Comparison of ENCODE assay signal across 9 mouse cellular contexts in the genomic region with DNA sequence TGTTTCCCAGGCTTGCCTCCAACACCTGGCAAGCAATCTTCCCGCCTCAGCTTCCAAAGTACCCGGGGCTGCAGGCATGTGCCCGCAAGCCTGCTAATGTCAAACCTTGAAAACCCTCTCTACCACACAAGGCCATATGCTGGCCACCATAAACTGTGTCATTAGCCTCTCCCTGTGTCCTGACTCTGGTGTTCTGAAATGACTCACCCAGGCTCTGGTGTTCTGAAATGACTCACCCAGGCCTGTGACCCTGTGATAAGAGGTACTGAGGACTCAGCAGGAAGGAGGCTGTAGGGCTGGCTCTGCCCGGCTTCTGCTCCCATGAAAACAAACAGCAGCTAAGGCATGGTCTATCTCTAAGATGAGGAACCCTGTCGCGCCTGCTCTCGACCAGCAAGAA. TPM values are rescaled to one million over a fixed set of nuclear protein-coding genes. Genes with fewer than 3 reads are reported as not detected.
DNase-seq lines count a peak whose midpoint lies in the region; ATAC-seq and TF ChIP-seq lines count a peak whose summit lies in the region.
"Had no signal": no experiment of that assay in that cellular context is flagged by ENCODE, and none has a peak within 500 bp of the region (broad histone marks: within the 10 kb centered on the region; RNA-seq: fewer than 3 reads in every experiment).

No protein-coding gene starts in this region.

- H3K36me3 ChIP-seq in CH12.LX (replicated peaks in 1 of 2; ENCODE audit: control insufficient read depth in 1 of 2, insufficient read depth in 1 of 2, low read length in 1 of 2), result peaks cover 11 to 35% of the 10 kb centered on the region in 2 experiments
- peaks cover 30% of the 10 kb centered on the region for H3K36me3 ChIP-seq in erythroblast, embryonic 14.5 days (ENCODE audit: control insufficient read depth)
- no peaks in the 10 kb centered on the region for H3K36me3 ChIP-seq in liver, postnatal 0 days (replicated peaks; ENCODE audit: insufficient read depth, low read length)
- peaks cover 11% of the 10 kb centered on the region for H3K36me3 ChIP-seq in midbrain, postnatal 0 days (ENCODE audit: insufficient read depth, low read length)

- no peaks in the 10 kb centered on the region for H3K79me2 ChIP-seq in CH12.LX (replicated peaks; ENCODE audit: control insufficient read depth, extremely low read depth, insufficient read depth, poor library complexity, severe bottlenecking)

- no peak overlapping the region for H3K27ac ChIP-seq in CH12.LX (ENCODE audit: insufficient read depth, low read depth)
- no peak overlapping the region for H3K27ac ChIP-seq in liver, postnatal 0 days (ENCODE audit: low read depth)
- no peak overlapping the region for H3K27ac ChIP-seq in midbrain, postnatal 0 days (ENCODE audit: low read depth, low read length)
- H3K27ac ChIP-seq: embryonic facial prominence, embryonic 12.5 days had no signal

- H3K27me3 ChIP-seq in CH12.LX (replicated peaks), result no peaks in the 10 kb centered on the region
- no peaks in the 10 kb centered on the region for H3K27me3 ChIP-seq in erythroblast, embryonic 14.5 days (ENCODE audit: control insufficient read depth)
- H3K27me3 ChIP-seq in liver, postnatal 0 days (ENCODE audit: insufficient read depth, low read length), result no peaks in the 10 kb centered on the region
- H3K27me3 ChIP-seq in midbrain, postnatal 0 days (ENCODE audit: insufficient read depth, low read length), result no peaks in the 10 kb centered on the region
- H3K27me3 ChIP-seq: embryonic facial prominence, embryonic 12.5 days had no signal

- H3K9ac ChIP-seq in CH12.LX (ENCODE audit: insufficient read depth, low read depth), result no peak overlapping the region
- no peak overlapping the region for H3K9ac ChIP-seq in liver, postnatal 0 days (replicated peaks)
- H3K9ac ChIP-seq in midbrain, postnatal 0 days (replicated peaks; ENCODE audit: low read length, poor library complexity, severe bottlenecking), result no peak overlapping the region
- H3K9ac ChIP-seq: embryonic facial prominence, embryonic 12.5 days had no signal

- TF ChIP-seq RAD21 in CH12.LX (IDR thresholded peaks at IDR 0.05; ENCODE audit: low read depth, low read length), result no peak; the same call in 1 of the 2 replicates

- H3K4me3 ChIP-seq in CH12.LX (replicated peaks in 1 of 3; ENCODE audit: low read depth in 2 of 3, low read length in 2 of 3, poor library complexity in 1 of 3), result no peak overlapping the region
- peak overlapping the region; percentile 48 for H3K4me3 ChIP-seq in erythroblast, embryonic 14.5 days (replicated peaks)
- no peak overlapping the region for H3K4me3 ChIP-seq in liver, postnatal 0 days (ENCODE audit: low read depth, low read length)
- H3K4me3 ChIP-seq in midbrain, postnatal 0 days (ENCODE audit: low read depth, low read length), result no peak overlapping the region
- H3K4me3 ChIP-seq: embryonic facial prominence, embryonic 12.5 days had no signal

- in situ Hi-C loops in CH12.LX (cut with MboI; ENCODE audit: low pct_ligation_motif_present, low pct_unique_long_range_greater_than_20kb, low sequenced_read_pairs), result no loop called here

- no peak overlapping the region for H3K4me2 ChIP-seq in CH12.LX (ENCODE audit: insufficient read depth, low read depth, poor library complexity, severe bottlenecking)
- no peak overlapping the region for H3K4me2 ChIP-seq in liver, postnatal 0 days (ENCODE audit: low read depth, low read length)
- no peak overlapping the region for H3K4me2 ChIP-seq in midbrain, postnatal 0 days (ENCODE audit: low read depth, low read length, poor library complexity, severe bottlenecking)
- H3K4me2 ChIP-seq: embryonic facial prominence, embryonic 12.5 days had no signal

- dilution Hi-C loops in CH12.LX (cut with MboI; ENCODE audit: extremely low pct_ligation_motif_present, extremely low pct_unique_long_range_greater_than_20kb, low sequenced_read_pairs), result no loop called here

- no peak for TF ChIP-seq CTCF in CH12.LX (conservative IDR thresholded peaks at IDR 0.05 in 1 of 2, IDR thresholded peaks at IDR 0.05 in 1 of 2; ENCODE audit: low read depth in 2 of 2, low read length in 2 of 2)
- TF ChIP-seq CTCF in liver, postnatal 0 days (IDR thresholded peaks at IDR 0.05; ENCODE audit: low read depth), result no peak
- no peak for TF ChIP-seq CTCF in midbrain, postnatal 0 days (IDR thresholded peaks at IDR 0.05)

- peaks cover 8 to 25% of the 10 kb centered on the region in 2 experiments; a peak in 3 of 4 replicates for H3K4me1 ChIP-seq in CH12.LX (ENCODE audit: control insufficient read depth in 1 of 2, insufficient read depth in 2 of 2)
- peaks cover 67% of the 10 kb centered on the region for H3K4me1 ChIP-seq in erythroblast, embryonic 14.5 days (ENCODE audit: control insufficient read depth)
- no peaks in the 10 kb centered on the region for H3K4me1 ChIP-seq in liver, postnatal 0 days (ENCODE audit: insufficient read depth)
- H3K4me1 ChIP-seq in midbrain, postnatal 0 days (ENCODE audit: insufficient read depth, low read length), result no peaks in the 10 kb centered on the region

- peak; percentile 94 for DNase-seq in heart, adult 11 months
- no peak for DNase-seq in heart, postnatal 10 days
- peak; percentile 74 for DNase-seq in CH12.LX (ENCODE audit: extremely low read depth)
- peak; percentile 40 for DNase-seq in liver, postnatal 0 days
- no peak for DNase-seq in midbrain, postnatal 0 days (ENCODE audit: low spot score)
- DNase-seq in thymus, postnatal 25 days, result no peak
- DNase-seq in left cerebral cortex, adult 8-10 months (ENCODE audit: low spot score in 2 of 2), result no peak

- 70% methylated on average over 7 of the region's 7 CpGs for WGBS in liver, postnatal 0 days (ENCODE audit: insufficient replicate concordance)
- WGBS in midbrain, postnatal 0 days, result 97% methylated on average over 7 of the region's 7 CpGs

- peak; percentile 97 for TF ChIP-seq EP300 in CH12.LX (IDR thresholded peaks at IDR 0.05; ENCODE audit: low read length)
- TF ChIP-seq EP300 in liver, postnatal 0 days (IDR thresholded peaks at IDR 0.05; ENCODE audit: low read depth), result peak; percentile 81

- peak; percentile 95 for ATAC-seq in liver, postnatal 0 days
- ATAC-seq in midbrain, postnatal 0 days (ENCODE audit: low FRiP score), result no peak

- intact Hi-C loops in heart, postnatal 10 days (cut with DNase I), result no loop called here

- peaks cover 8% of the 10 kb centered on the region for H3K9me3 ChIP-seq in CH12.LX (replicated peaks; ENCODE audit: low read length)
- no peaks in the 10 kb centered on the region for H3K9me3 ChIP-seq in erythroblast, embryonic 14.5 days (ENCODE audit: control insufficient read depth, low read length)
- no peaks in the 10 kb centered on the region for H3K9me3 ChIP-seq in liver, postnatal 0 days (ENCODE audit: low read length)
- H3K9me3 ChIP-seq in midbrain, postnatal 0 days (ENCODE audit: low read length), result no peaks in the 10 kb centered on the region

- no peak for TF ChIP-seq POLR2A in CH12.LX (IDR thresholded peaks at IDR 0.05; ENCODE audit: low read depth, low read length)

TF ChIP-seq in CH12.LX, 34 proteins besides CTCF, POLR2A, EP300 and RAD21 (continues in another document):
- TF ChIP-seq USF1 (IDR thresholded peaks at IDR 0.05; ENCODE audit: low read depth, low read length) (no peak), BHLHE40 (IDR thresholded peaks at IDR 0.05; ENCODE audit: low read depth, low read length) (peak; percentile 74; the same call in 1 of the 2 replicates), JUND (conservative IDR thresholded peaks at IDR 0.05; ENCODE audit: low read depth, low read length) (peak; percentile 100), ETS1 (conservative IDR thresholded peaks at IDR 0.05; ENCODE audit: low read depth, low read length) (peak; percentile 71), JUN (IDR thresholded peaks at IDR 0.05; ENCODE audit: insufficient read depth, low read depth, low read length) (peak; percentile 99), TCF12 (IDR thresholded peaks at IDR 0.05; ENCODE audit: low read depth, low read length) (peak; percentile 64; the same call in 1 of the 2 replicates), MAZ (IDR thresholded peaks at IDR 0.05; ENCODE audit: low read depth, low read length) (no peak), MEF2A (IDR thresholded peaks at IDR 0.05; ENCODE audit: borderline replicate concordance, low read depth, low read length) (peak; percentile 52; the same call in 1 of the 2 replicates), ZMIZ1 (IDR thresholded peaks at IDR 0.05; ENCODE audit: low read depth, low read length) (no peak), RCOR1 (conservative IDR thresholded peaks at IDR 0.05; ENCODE audit: low read depth, low read length) (peak; percentile 93), PAX5 (IDR thresholded peaks at IDR 0.05; ENCODE audit: low read length) (no peak), CHD2 (IDR thresholded peaks at IDR 0.05; ENCODE audit: low read length) (peak; percentile 50; the same call in 1 of the 2 replicates), MXI1 (IDR thresholded peaks at IDR 0.05; ENCODE audit: low read depth, low read length) (no peak; the same call in 1 of the 2 replicates), MAX (IDR thresholded peaks at IDR 0.05; ENCODE audit: low read length) (peak; percentile 65; the same call in 1 of the 2 replicates), MYC (IDR thresholded peaks at IDR 0.05; ENCODE audit: low read depth, low read length) (0 out of 2 replicates have a peak, but pooled peaks have one; percentile 63), MAFK (IDR thresholded peaks at IDR 0.05; ENCODE audit: insufficient replicate concordance, low read length) (0 out of 2 replicates have a peak, but pooled peaks have one; percentile 49)

RNA-seq across cellular contexts. Expression of a gene that starts 13.3 kb away (rescaled TPM):
- 10 to 100 TPM; 93.2 to 94.9 TPM for total RNA-seq in heart, postnatal 10 days (2021)
- total RNA-seq in CH12.LX (2012; rRNA removed), result 34.6 and 38.5 TPM in 2 replicates
- total RNA-seq in CH12.LX (2014; rRNA removed), result 39.1 and 42.6 TPM in 2 replicates
- 41.0 and 49.9 TPM in 2 replicates for polyA plus RNA-seq in CH12.LX (2012; ENCODE audit: insufficient read length, low read depth)
- polyA plus RNA-seq in erythroblast, embryonic 14.5 days (2012), result 3.7 and 4.8 TPM in 2 replicates
- 140 and 142 TPM in 2 replicates for polyA plus RNA-seq in liver, postnatal 0 days (2015; fragmentation: Nextera tagmentation; extraction: Ambion mirVana)
- total RNA-seq in midbrain, postnatal 0 days (2014; rRNA removed), result 112 and 124 TPM in 2 replicates
- polyA plus RNA-seq in midbrain, postnatal 0 days (2015; fragmentation: Nextera tagmentation; extraction: Ambion mirVana), result 148 and 158 TPM in 2 replicates
- total RNA-seq in left cerebral cortex, adult 8-10 months (2022), result 100 to 1,000 TPM; 107 to 158 (median 125) TPM

RNA-seq across cellular contexts. Expression of a gene that starts 42.6 kb away (rescaled TPM):
- total RNA-seq in heart, postnatal 10 days (2021), result 10 to 100 TPM; 24.5 to 25.9 TPM
- total RNA-seq in CH12.LX (2012; rRNA removed), result 29.5 and 30.6 TPM in 2 replicates
- 35.5 and 35.9 TPM in 2 replicates for total RNA-seq in CH12.LX (2014; rRNA removed)
- polyA plus RNA-seq in CH12.LX (2012; ENCODE audit: insufficient read length, low read depth), result 35.7 and 36.6 TPM in 2 replicates
- polyA plus RNA-seq in erythroblast, embryonic 14.5 days (2012), result 0.52 and 0.53 TPM in 2 replicates
- polyA plus RNA-seq in liver, postnatal 0 days (2015; fragmentation: Nextera tagmentation; extraction: Ambion mirVana), result 16.5 and 16.7 TPM in 2 replicates
- total RNA-seq in midbrain, postnatal 0 days (2014; rRNA removed), result 20.8 and 26.0 TPM in 2 replicates
- 23.0 and 23.3 TPM in 2 replicates for polyA plus RNA-seq in midbrain, postnatal 0 days (2015; fragmentation: Nextera tagmentation; extraction: Ambion mirVana)
- total RNA-seq in left cerebral cortex, adult 8-10 months (2022), result 10 to 100 TPM; 25.4 to 32.6 (median 32.0) TPM

Comparison
In these comparisons a context has a peak if more than half of its experiments do, and no peak if none do; other contexts are left out.
1. DNase-seq: peak in heart, adult 11 months (single experiment), CH12.LX (single experiment) and liver, postnatal 0 days (single experiment); none in heart, postnatal 10 days (0 of 2), midbrain, postnatal 0 days (single experiment), thymus, postnatal 25 days (single experiment) and left cerebral cortex, adult 8-10 months (0 of 2).